Mouse (Mus musculus): Measurements from ENCODE around the gene Mmp15.

GRCm38 (mm10) chr8:95331156-95331719 lies 20.8 kb upstream of the Mmp15 start:
- peak in 2 of 3 experiments; percentile 27 to 44 for TF ChIP-seq MYOD1 (IDR thresholded peaks at IDR 0.05; ENCODE audit: control insufficient read depth in 1 of 3, insufficient read length in 2 of 3, low read depth in 2 of 3)
- TF ChIP-seq POLR2A (IDR thresholded peaks at IDR 0.05; ENCODE audit: insufficient read length, low read depth) = no peak
- TF ChIP-seq MAX (IDR thresholded peaks at IDR 0.05; ENCODE audit: low read depth) = no peak
- no peak for TF ChIP-seq POLR2AphosphoS2 (IDR thresholded peaks at IDR 0.05; ENCODE audit: insufficient read length, low read depth)
- no peak for TF ChIP-seq TCF12 (IDR thresholded peaks at IDR 0.05; ENCODE audit: insufficient read depth, poor library complexity, severe bottlenecking)
- TF ChIP-seq E2F4 (IDR thresholded peaks at IDR 0.05; ENCODE audit: insufficient read depth) = no peak
- no peak for TF ChIP-seq USF1 (IDR thresholded peaks at IDR 0.05; ENCODE audit: low read depth)
- no peak for TF ChIP-seq REST (IDR thresholded peaks at IDR 0.05; ENCODE audit: insufficient read depth, insufficient read length)
- no peak for TF ChIP-seq MYOG (IDR thresholded peaks at IDR 0.05; ENCODE audit: control insufficient read depth in 1 of 3, insufficient read depth in 1 of 3, insufficient read length in 2 of 3, low read depth in 2 of 3)
- no peak for TF ChIP-seq SRF (IDR thresholded peaks at IDR 0.05; ENCODE audit: control insufficient read depth, insufficient read length, low read depth)
